Mouse (Mus musculus) CD4-positive naive resting alpha-beta T cell, adult 57 days (primary cell): ENCODE results near the gene Ube2c. TPM values are rescaled to one million over a fixed set of nuclear protein-coding genes. Genes with fewer than 3 reads are reported as not detected.

Experiments used
- total RNA-seq: library from RNA; stranded (reverse); gene quantifications from one replicate; pipeline ENCODE4 v1.2.4, GENCODE M21; 2023

Gene Ube2c
- 1.9 TPM for total RNA-seq

DNA sequence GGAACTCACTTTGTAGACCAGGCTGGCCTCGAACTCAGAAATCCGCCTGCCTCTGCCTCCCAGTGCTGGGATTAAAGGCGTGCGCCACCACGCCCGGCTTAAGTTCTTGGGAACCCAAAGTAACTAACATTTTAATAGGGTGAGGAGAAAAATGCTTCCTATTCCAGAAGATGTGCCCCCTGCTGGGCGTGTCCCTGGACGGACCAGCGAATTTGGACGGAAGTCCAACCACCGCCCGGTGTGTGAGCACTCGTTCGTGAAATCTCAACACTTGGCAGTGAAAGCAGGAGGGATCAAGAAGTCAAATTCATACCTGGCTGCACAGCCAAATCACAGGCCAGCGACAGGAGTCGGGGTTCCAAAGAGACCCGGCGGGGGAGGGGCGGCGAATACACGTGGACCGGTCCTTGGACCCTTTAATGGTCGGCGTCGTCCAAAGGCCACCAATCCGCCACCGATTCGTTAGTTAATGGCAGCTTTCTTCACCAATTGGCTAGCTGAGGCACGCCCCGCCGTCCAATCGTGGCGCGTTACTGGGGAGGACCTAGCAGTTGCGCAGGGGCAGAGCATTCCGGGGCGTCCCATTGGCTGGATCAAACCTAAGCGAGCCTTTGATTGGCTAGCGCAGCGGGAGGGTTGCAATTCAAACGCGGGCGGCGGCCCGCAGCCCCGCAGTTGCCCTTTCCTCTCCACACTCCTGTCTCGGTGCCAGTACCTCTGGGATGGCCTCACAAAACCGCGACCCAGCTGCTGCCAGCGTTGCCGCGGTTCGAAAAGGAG is at the start of gene Ube2c:
TSS of gene Ube2c (plus strand) at position 641 of the 780 bp plus-strand sequence.

DNA sequence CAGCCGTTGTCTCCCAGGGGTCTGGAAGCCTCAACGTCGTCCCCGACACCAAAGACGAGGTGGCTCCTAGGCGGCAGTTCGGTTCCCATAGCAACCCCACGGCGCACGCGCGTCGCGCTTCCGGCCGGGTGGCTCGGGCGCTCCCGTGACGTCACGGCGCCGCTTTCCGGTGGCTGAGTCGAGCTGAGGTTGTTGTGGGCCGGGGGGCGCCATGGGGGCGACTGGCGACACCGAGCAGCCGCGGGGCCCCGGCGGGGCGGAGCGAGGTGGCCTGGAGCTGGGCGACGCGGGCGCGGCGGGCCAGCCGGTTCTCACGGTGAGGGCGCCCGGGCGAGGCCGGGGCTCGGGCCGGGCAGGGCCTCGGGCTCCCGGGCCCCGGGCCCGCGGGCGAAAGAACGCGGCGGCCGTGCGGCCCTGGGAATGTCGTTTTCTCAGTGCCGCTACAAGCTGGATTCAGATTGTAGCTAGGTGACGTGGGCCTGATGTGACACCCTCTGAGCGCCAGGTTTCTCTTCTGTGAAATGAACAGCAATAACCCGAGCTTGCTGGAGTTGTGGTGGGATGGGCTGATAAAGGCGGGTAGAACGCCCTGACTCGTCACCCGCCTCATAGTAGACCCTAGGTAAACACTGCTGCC is 23.7 kb upstream of the Ube2c start, which contains the start of the genes Wfdc3 and Dnttip1:
TSS of gene Wfdc3 (minus strand) at position 89 of the 637 bp plus-strand sequence.
TSS of gene Dnttip1 (plus strand) at position 141 of the 637 bp plus-strand sequence.

DNA sequence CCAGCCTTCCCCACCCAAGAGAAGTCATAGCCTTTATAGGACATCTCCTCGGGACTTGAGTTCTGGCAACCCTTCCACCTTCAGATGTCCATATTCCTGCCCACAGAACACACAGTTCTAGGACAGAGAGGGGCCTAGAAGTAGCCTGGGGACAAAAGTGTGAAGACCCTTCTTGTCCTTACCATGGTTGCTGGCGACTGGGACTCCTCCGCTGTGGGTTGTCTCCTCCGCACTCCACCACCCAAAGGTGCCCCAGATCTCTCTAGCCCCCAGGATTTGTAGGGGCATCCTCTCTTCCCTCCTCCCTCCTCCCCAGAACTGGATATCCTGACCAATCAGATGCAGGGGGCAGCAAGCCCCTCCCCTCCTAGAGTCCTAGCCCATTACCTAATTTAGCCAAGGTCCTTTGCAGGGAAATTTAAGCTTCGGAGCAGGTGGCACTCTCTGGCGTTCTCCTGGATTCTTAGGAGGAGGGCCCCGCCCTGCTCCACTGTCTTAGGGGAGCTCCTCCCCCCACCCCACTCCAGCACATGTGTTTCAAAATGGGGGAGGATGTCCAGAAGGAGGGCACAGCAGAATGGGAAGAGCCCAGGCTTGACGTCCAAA is 9.9 kb downstream of the Ube2c start, which contains the start of gene Tnnc2:
TSS of gene Tnnc2 (minus strand) at position 487 of the 606 bp plus-strand sequence.

DNA sequence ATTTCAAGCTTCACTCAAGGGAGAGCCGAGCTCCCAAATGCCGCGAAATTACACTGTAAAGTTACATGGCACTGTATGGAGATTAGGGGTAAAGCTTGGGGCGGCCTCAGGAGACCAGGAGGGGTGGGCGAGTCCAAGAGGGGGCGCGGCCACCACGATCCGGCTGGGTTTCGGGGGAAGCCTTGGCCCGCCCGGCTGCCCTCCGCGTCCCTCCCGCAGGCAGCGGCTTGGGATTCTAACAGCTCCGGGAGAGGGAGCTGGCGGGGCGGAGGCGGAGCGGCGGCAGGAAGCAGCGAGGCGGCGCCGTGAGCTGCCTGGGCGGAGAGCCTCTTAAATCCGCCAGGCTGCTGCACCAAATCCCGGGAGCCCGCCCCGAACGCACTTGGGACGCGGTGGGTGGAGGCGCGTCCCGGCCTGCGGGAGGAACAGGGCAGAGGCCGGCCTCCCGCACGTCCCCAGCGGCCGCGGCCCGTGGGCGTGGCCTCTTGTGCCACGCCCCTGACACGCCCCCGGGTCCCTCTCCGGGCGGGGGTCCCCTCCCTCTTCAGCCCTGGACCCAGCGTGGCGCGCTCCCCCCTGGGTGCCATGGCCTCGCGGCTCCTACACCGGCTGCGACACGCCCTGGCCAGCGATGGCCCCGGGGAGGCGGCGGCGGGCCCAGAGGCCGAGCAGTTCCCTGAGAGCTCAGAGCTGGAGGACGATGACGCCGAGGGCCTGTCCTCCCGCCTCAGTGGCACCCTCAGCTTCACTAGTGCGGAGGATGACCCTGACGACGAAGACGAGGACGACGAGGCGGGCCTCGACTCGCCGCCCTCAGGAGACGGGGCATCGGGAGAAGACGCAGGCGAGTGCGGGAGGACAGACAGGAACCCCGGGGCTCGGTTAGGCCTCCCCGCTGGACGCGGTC is 16.0 kb downstream of the Ube2c start, which contains the start of gene Snx21:
TSS of gene Snx21 (plus strand) at position 343 of the 907 bp plus-strand sequence.

DNA sequence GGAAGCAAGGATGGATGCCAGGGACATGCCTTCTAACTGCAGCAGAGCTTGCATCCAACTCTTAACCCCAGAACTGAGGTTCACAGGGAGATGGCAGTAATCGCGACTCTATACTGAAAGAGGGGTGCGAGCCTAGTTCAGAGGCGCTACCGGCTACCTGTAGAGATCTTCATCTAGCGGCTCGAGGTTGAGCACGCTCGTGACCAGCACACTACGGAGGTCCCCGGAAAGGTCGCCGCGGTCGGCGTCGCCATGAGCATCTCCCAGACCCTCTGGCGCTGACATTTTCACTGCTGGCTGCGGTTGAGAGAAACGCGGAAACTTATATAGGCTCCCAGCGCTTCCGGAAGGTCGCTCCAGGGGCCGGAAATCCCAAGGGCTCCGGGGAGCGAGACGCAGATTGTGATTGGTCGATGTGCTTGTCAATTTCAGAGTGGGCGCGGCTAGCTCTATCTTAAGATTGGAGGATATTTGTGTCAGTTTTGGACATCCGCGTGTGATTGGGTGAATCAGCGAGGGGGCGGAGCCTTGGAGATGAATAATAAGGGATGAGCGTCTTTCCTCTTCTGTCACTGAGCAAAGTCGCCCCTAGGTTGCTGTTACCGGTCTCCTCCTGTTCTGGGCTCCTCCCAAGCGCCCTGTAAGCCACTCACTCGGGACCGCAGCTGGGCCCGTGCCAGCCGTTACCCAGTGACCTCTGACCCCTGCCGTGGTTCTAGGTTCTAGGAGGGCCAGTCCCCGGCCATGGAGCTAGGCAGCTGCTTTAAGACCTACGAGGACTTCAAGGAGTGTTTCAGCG is 35.0 kb downstream of the Ube2c start, which contains the start of the genes Acot8 and Zswim3:
TSS of gene Acot8 (minus strand) at position 350 of the 799 bp plus-strand sequence.
TSS of gene Zswim3 (plus strand) at position 566 of the 799 bp plus-strand sequence.

DNA sequence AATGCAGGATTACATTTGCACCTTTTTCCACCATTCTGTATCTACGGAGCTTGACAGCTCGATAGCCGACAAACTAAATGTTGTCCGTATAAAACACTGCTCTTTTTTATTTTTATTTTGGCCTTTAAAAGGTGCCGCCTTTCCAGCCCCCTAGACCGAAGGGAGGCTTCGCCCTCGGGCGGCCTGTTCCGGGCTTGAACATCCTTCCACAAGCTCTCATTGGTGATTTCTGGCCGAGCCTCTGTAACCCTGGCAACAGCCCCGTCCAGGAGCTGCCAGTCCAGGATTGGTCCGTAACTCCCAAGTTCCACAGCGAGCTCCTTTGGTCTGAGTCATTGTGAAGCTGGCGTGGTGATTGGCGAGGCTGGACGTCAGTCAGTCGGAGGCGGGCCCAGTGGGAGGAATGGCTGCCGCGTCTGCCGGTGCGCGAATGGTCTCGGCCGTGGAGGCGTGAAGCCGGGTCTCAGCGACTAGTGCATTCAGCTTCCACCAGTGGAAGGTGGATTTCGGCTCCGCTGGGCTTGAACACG is 53.0 kb downstream of the Ube2c start, which contains the start of gene Zswim1:
TSS of gene Zswim1 (plus strand) at position 51 of the 530 bp plus-strand sequence.

Other genes starting within 250 kb of the Ube2c start
- gene Wfdc2, start 207.5 kb upstream of the Ube2c start, total RNA-seq, result 1.9 TPM
- gene Spint3, start 196.4 kb upstream of the Ube2c start, total RNA-seq, result not detected
- not detected for gene Wfdc6a, start 184.5 kb upstream of the Ube2c start, total RNA-seq
- not detected for gene Eppin, start 176.3 kb upstream of the Ube2c start, total RNA-seq
- not detected for gene Wfdc6b, start 156.4 kb upstream of the Ube2c start, total RNA-seq
- not detected for gene Wfdc8, start 156.3 kb upstream of the Ube2c start, total RNA-seq
- not detected for gene Wfdc16, start 131.1 kb upstream of the Ube2c start, total RNA-seq
- gene Wfdc10, start 113.9 kb upstream of the Ube2c start, total RNA-seq, result not detected
- not detected for gene Wfdc9, start 113.3 kb upstream of the Ube2c start, total RNA-seq
- gene Wfdc11, start 95.8 kb upstream of the Ube2c start, total RNA-seq, result not detected
- not detected for gene Wfdc13, start 84.8 kb upstream of the Ube2c start, total RNA-seq
- not detected for gene Spint4, start 71.4 kb upstream of the Ube2c start, total RNA-seq
- not detected for gene Spint5, start 54.6 kb upstream of the Ube2c start, total RNA-seq
- gene Wfdc3, start 24.0 kb upstream of the Ube2c start, total RNA-seq, result 0.35 TPM
- 46.4 TPM for gene Dnttip1, start 23.9 kb upstream of the Ube2c start, total RNA-seq
- not detected for gene Tnnc2, start 10.1 kb downstream of the Ube2c start, total RNA-seq
- 0.65 TPM for gene Snx21, start 15.9 kb downstream of the Ube2c start, total RNA-seq
- 39.4 TPM for gene Acot8, start 35.0 kb downstream of the Ube2c start, total RNA-seq
- 3.0 TPM for gene Zswim3, start 35.2 kb downstream of the Ube2c start, total RNA-seq
- 11.9 TPM for gene Zswim1, start 52.8 kb downstream of the Ube2c start, total RNA-seq
- not detected for gene Spata25, start 58.6 kb downstream of the Ube2c start, total RNA-seq
- 91.4 TPM for gene Ctsa, start 63.0 kb downstream of the Ube2c start, total RNA-seq
- gene Neurl2, start 63.6 kb downstream of the Ube2c start, total RNA-seq, result 0.59 TPM
- 0.86 TPM for gene Pltp, start 87.8 kb downstream of the Ube2c start, total RNA-seq
- gene Pcif1, start 109.4 kb downstream of the Ube2c start, total RNA-seq, result 115 TPM
- gene Zfp335, start 141.9 kb downstream of the Ube2c start, total RNA-seq, result 56.1 TPM
- gene Mmp9, start 170.9 kb downstream of the Ube2c start, total RNA-seq, result 2.5 TPM
- gene Slc12a5, start 190.9 kb downstream of the Ube2c start, total RNA-seq, result 0.15 TPM